Mouse (Mus musculus) right cerebral cortex, adult 18-20 months (tissue): ENCODE measurements around the gene Ccl8.

ENCODE experiments used
- DNase-seq: peaks from one replicate; pipeline ENCODE4 v3.0.0; 2022; ENCODE audit warnings: mixed read lengths

The Ccl8 gene

DNA sequence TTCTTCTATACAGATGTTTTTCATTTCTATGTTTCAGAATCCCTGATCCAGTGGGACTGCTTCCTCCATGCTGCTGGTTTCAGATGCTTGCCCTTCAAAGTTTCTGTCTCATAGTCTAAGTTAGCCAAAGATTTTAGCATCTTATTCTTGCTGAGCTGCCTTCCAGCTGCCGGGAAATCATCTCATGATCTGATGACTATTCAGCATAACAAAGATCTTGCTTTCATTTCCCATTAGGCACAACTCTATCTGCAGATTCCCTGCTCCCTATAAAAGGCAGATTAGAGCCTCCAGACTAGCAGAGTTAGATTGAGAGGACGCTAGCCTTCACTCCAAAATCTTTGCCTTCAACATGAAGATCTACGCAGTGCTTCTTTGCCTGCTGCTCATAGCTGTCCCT, at the start of gene Ccl8:
Gene Ccl8, plus strand, starts transcription at position 301 of the 400 bp plus-strand sequence.
- no peak for DNase-seq

DNA sequence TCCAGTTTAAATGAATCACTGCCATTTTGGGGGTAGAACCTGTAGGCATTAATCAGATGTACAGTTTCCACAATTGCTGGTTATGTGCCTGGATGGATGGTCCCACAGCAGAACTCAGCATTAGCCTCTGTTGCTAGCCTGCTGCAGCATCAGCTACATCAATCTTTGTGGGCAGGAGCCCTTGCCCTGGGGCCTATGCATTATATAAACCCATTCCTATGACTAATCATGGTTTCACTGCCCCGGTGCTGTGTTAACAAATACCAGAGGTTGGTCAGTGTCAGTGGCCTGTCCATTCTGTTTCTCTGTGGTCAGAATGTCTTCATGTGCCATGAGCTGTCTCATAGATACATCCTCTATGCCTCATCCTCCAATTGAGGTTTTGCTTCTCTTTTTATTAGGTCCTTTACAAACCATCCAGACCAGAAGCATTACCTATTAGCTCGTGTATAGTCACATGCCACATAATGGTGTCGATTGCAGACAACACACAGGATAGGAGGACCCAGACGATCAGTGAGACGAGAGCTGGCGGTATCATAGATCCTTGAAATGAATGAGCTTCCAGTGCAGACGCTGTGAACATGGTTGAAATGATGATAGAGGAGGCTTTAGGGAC, 47.9 kb upstream of the Ccl8 start:
- DNase-seq, result no peak

DNA sequence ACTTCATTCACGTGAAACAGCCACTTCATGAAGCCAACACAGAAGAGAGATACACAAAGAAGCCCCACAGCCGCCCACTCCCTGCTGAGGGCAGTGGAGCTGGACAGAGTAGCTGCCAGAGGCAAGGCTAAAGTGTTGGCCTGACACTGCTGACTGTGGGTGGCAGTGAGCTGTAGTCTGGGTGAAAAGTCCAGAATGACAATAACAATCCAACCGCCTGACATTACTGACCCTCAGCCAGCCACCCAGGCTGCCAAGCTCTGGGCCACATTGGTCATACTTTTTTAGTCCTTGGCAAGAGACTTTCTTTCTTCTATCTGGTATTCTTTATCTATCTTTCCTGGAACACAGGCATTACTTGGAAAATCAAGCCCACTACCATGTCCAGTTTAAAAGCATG, 43.9 kb upstream of the Ccl8 start:
- DNase-seq, result no peak

- peak; percentile 5 for DNase-seq
Observed at GRCm38 (mm10) chr11:82072374-82072773, 42.6 kb upstream of the Ccl8 start.

GRCm38 (mm10) chr11:82072984-82073383, 42.0 kb upstream of the Ccl8 start:
- DNase-seq, result no peak

GRCm38 (mm10) chr11:82073686-82074085, 41.3 kb upstream of the Ccl8 start:
- DNase-seq, result no peak

GRCm38 (mm10) chr11:82077031-82077430, 38.0 kb upstream of the Ccl8 start:
- DNase-seq, result no peak

DNA sequence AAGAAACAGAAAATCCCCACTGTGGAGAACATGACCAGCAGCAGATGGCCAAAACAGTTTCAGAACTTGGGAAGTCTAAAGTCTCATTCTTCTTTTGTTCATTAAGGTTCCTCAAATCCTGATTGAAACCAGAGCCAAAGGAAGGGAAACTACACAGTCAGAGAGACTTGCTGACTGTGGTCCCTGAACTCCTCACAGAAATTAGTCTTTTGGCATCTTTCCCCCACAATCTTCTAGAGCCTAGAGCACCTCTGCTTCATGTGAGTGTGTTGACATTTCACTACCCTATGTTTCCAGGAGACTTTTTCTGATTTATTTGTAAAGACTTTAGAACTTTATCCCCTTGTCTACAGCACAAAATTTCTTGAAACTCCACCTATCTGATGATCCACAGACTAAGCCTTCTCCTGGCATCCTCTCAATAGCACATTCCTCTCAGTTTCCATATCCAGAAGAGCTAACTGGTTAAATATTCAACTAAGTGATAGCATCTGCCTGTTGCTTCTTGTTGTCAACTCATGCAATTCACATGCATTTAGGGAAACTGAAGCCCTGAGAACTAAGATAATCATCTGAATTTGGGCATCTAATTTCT, 36.8 kb upstream of the Ccl8 start:
- DNase-seq, result no peak

DNA sequence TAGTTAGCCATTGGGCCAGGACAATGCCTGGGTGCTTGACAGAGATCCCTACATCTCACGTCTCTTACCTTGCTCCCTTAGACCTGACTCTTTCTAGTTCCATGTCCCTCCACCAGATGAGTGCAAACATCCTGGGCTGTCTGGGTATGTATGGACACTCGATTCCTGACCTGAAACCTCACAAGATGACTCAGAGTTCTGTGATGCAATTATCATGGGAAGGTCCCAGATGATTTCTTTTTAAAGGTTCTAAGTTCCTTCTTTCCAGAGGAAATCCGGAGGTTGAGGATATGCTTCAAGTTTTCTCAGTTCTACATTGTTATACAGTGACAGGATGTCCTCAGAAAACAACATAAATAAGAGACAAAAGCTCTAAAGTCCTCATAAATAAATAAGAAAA, 34.1 kb upstream of the Ccl8 start:
- DNase-seq, result no peak

GRCm38 (mm10) chr11:82084360-82084759, 30.6 kb upstream of the Ccl8 start:
- no peak for DNase-seq

DNA sequence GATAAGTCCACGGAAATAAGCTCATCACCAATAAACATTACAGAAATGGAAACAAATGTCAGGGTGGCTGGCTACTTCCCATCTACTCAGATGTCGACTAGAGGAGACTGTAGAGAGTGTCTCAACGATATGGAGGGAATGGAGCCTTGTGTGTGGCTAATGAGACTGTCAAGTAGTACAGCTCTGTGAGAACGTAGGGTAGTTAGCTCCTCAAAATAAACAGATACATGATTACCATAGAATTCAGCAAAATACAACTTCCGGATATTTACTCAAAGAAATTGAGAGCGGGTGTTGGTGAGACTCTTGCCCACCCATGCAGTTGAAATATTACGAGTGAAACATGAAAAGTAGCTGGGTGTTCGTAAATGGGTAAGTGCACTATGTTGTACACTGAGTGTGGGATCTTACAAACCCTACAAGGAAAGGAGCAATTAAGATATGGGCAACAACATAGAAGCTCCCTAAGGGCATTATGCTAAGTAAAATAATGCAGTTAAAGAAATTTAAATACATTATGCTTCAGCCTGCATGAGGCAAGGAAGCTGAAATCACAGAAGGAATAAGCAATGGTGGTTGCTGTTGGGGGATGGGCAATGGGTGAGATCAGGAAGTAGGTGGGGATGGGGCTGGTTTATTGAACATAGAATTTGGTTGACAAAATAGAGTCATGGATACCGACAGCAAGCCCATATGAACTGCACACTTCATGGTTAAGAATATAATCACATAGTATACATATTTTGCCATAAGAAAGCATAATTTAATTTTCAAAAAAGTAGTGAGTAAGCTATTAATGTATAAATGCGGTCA, 15.3 kb upstream of the Ccl8 start:
- DNase-seq, result no peak

GRCm38 (mm10) chr11:82101087-82101486, 13.9 kb upstream of the Ccl8 start:
- DNase-seq, result no peak

- DNase-seq, result no peak
Observed at GRCm38 (mm10) chr11:82101529-82101928, 13.5 kb upstream of the Ccl8 start, which contains the start of gene Ccl12. Gene Ccl12, plus strand, starts transcription at chr11:82101845.

DNA sequence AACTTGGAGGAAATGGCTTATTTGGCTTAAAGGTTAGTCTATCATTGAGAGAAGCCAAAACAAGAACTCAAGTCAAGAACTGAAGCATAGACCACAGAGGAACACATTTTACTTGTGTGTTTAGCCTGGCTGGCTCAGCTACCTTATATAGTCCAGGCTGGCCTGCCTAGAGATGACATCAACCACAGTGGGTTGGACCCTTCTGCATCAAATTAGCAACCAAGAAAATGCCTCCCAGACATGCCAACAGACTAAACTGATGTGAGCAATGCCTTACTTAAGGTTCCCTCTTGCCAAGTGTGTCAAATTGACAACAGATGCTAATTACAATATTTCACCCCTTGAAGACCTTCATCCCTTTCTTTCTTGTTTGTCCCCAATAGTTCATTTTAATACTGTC, 5.4 kb upstream of the Ccl8 start:
- no peak for DNase-seq

GRCm38 (mm10) chr11:82110372-82111248, 4.4 kb upstream of the Ccl8 start:
- DNase-seq, result no peak

- DNase-seq, result no peak
Observed at GRCm38 (mm10) chr11:82116041-82116440, 1.1 kb downstream of the Ccl8 start.

DNA sequence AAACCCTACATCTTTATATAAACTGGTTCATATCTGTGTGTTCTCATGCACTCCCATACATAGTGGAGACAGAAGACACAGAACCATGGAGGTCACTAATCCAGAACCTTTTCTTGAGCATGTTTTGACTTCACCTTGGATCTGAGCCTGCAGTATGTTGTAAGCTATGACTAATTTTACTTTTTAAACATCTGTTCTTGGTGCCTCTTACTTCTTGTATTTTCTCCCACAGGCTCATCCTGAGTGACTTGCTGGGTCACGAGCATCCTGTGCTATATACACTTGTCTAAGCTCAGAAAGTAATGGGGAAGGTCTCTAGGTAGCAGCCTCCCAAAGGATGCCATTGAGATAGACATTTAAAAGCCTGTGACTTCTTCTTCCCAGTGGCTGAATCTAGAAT, 18.0 kb downstream of the Ccl8 start:
- no peak for DNase-seq

DNA sequence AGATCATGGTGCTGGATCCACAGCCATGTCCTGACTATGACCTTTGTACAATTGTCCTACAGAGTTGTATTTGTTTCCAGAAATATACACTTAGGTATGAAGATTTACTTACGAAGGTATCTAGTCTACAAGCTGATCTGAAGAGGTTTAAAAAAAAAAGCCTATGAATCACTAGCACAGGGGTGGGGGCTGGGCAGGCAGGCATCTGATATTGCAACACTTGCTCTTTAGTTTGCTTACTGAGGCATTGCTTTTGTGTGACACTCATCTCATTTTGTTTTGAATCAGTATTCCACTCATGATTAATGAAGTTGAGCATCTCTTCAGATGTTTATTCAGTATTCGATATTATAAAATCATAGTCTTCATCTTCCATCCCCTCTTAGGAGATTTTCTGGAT, 21.2 kb downstream of the Ccl8 start:
- no peak for DNase-seq

DNA sequence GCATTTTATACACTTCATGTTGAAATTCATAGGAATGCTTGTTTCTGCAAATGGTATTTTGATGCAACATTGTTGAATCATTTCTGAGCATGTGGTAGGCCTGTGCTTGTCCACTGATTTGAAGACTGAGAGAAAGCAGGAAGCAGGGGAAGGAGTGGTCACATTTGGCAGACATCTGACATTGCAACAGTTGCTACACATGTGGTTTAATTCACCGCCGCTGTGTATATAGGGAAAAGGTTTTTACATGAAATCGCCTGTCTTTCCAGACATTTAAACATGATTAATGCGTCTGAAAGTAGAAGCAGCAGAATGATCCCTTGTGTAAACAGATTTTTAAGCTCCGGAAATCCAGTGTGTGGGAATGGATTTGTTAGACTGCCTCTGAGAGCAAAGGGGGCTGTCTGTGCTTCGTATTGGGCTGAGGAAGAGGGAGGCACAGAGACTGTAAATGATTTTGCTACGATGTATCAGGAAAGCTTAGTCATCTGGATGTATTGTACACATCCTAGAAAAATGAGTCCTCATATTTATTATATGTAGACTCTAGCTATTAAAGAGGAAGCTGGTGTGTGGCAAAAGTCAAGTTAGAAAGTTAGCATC, 24.6 kb downstream of the Ccl8 start:
- DNase-seq, result no peak

DNA sequence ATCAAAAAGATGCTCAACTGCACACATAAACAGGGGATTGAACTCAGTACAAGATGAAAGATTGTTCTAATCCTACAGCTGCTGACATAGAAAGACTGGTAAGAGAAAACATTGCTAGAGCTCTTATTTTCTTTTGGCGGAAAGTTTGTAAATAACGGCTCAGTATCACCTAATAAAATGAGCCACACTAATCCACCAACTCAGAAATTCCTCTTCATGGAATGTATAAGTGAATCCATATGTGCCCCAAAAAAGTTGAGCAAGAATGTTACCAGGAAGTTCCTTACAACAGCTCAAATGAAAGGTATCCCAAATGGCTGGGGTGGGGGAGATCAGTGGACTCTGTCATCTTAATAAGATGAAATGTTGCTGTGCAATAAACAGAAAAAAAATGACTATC, 44.1 kb downstream of the Ccl8 start:
- no peak for DNase-seq

DNA sequence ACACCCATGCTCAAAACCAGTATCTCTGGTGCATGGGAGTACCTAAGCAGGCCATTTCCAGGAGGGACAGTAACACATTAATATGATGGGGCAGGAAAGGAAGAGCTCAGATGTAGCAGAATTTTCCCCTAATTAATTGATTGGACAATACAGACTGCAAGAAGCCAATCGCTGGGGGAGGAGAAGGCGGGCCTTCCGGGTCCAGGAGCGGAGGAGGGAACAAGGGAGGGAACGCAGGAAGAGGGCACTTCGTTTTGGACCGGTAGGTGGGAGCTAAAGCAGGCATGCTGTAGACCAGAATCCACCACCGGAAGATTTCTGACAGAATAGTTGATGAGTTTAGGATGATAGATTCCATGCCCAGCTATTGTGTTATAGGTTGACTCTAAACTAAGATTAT, 48.3 kb downstream of the Ccl8 start:
- DNase-seq, result no peak
